Mouse (Mus musculus): ENCODE measurements around the gene Tigd2.

Tigd2 gene

DNA sequence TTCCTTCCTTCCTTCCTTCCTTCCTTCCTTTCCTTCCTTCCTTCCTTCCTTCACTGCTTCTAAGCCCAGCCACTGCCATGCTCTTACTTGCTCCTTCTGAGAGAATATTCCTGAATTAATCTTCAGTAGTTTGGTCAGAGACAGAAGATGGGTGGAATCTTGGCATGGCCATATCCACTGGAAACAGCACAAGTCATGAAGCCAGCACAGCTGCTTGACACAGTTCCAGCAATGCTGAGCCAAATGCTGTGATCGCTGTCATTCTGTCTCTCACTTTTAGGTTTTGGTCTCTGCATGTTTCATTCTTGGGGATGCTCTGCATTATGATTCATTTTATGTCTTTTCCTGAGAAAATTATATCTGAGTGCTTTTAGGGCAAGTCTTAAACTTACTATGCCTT, 47.2 kb downstream of the Tigd2 start:
- DNase-seq (ENCODE audit: low read depth, low spot score) = no peak
